Mouse (Mus musculus) lung, adult 18-20 months (tissue): Measurements from ENCODE around the gene Stpg2.
"Not testable (repeated sequence)": the region's sequence is repeated elsewhere in the genome, so short reads cannot be mapped to it uniquely, and the experiment has no call there.

Experiments used
- DNase-seq, 2 experiments: peaks; one replicate each; pipeline ENCODE4 v3.0.0; 2022; ENCODE audit warnings: mixed read lengths in 2 of 2

The Stpg2 gene

GRCm38 (mm10) chr3:139205444-139205998 lies at the start of gene Stpg2:
Gene Stpg2 (plus strand): TSS chr3:139205694.
- peak; percentile 84 to 87 for DNase-seq

DNA sequence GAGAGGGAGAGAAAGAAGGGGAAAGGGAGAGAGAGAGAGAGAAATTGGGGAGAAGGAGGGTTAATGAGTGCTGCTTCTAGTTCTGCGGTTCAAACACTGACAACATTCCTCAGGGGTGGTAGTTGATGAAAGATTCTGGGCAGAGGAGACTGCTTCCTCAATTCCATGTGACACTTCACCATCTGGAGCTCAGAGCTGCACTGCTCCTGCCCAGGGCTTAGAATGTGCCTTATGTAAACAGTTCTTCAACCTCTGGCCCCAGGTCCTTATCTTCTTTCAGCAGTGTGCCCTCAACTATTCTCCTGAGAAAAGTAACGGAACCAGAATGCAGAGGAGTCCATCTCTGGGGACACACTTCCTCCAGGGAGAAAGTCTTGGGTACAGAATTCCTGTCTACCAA lies 43.3 kb upstream of the Stpg2 start:
- no peak for DNase-seq

DNA sequence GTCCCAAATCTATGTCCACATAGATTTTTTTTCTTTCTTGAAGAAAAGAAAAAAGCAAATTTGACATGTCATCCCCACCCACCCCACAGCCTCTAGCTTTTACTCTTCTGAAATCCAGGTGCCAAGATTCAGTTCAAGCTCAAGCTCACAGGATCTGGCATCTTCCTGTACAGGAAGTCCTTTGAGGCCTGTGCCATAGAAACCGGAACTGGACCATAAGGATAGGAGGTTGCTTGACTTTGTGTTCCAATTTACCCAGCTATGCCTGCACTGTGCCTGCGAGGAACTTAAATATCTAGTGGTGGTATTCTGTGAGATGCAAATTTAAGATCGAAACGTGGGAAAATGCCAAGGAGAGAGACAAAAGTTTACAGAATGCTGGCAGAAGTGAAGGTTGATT lies 42.8 kb upstream of the Stpg2 start:
- no peak for DNase-seq

DNA sequence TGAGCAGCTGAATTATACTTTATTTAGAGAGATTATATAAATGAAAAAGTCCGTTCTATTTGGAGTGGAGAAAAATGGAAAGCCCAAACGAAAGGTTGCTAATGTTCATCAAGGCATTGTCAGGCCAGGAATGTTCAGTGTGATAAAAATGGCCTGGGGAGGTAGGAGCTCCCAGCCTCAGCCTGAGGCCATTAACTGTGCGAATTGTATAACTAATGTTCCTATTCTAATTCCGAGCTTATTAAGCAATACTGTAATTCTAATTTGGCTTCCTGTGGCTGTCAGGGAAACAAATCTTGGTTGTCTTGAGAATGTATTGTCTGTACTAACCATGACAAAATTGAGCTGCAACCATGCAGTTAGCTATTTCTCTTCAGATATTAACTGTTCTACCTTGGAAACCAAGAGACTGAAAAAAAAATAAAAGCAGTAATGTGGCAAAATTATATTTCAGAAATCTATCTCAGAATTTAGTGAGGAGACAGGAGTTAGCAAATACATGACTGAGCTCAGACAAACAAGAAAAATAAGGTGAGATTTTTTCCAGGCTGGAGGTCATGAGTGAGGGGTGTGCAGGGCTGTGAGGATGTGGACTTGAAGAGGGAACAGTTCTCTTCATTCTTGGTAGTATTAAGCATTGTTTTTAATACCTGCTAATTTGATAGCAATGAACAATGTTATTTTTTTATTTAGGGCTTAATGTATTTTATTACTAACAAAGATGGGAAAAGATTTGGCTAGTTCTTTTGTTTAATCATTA lies 36.8 kb upstream of the Stpg2 start:
- DNase-seq, result no peak

DNA sequence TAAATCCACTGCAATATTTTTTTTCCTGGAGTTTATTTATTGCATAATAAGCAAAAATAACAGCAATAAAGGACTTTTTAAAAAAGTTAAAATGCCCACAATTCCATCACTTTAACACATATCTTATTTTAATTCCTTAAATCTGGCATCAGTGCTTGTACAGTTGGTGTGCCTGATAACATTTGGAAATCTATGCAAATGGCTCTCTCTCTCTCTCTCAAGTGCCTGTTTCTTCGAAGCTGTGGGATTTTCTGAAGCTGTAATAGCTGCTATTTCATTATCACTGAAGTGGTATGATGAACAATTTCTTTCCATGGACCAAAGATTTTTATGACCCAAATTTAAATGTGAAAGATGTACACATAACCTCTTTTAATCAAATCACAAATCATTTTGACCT lies 35.8 kb upstream of the Stpg2 start:
- DNase-seq, result no peak

DNA sequence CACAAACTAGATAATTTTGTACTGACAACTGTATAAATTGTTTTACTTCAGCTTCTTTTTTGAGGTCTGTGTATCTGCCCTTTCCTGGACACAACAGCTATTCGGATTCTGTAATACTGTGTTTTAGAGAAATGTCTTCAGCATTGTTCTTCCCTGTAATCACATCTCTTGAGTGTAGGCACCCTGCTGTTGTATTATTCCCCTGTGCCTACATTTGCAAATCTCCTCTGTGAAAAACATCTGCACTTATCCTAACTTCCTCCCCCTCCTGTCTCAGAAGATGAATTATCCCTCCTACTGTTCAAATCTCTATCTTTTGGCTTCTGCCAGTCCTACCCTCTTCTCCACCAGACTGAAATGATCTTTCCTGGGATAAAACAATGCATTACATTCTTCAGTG lies 28.6 kb upstream of the Stpg2 start:
- no peak for DNase-seq

DNA sequence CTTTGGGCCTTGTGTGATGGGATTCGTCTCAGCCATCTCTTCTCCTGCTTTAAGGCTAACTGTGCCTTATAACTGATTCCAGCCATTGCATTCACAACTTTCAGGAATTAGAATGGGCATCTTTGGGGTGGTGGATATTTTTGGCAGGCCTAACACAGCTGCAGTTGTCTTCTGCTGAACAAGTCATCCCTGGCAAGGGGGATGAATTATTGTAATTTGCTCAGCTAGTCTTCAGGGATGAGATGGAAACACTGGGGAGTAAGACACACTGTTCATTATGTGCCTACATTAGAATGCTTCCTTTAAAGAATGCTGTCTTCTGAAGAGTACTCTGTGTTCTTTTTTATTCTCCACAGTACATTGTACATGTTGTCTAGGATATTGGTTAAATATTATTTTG lies 14.0 kb upstream of the Stpg2 start:
- no peak for DNase-seq

GRCm38 (mm10) chr3:139193917-139194316 lies 11.6 kb upstream of the Stpg2 start:
- DNase-seq, result no peak

DNA sequence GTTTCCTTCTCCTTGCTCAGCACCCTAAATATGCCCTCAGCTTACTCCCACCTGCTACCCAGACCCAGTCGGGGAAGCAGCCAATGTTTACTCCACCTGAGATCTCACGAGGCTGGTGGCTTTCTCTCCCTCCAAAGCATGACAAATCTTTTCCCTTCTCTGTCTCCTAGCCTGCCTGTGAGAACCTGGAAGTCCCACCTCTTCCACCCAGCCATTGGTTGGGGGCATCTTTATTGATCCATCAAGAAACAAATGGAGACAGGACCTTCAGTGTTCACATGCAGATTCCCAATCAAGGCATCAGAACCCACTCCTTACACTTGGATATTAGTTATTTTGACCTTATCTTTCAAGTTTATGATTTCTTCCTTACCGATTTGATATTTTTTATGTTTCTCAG lies 7.1 kb upstream of the Stpg2 start:
- DNase-seq, result no peak

DNA sequence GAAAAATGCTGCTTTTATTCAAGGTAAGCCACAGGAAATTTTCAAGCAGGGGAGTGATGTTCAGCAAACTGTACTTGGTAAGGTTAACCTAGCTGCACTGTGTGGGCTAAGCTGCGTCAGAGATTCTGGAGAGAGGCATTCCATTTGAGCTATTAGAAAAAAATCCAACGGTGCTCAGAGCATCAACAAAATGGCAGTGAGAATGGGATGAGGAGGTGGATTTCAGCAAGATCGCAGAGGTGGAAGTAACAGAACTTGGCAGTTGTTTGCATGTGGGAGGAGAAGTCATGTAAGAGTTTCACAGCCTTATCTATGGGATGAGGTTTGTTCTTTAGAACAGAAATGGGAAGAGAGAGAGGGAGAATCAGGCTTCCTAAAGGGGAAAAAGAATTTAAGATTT lies 5.2 kb upstream of the Stpg2 start:
- no peak for DNase-seq

GRCm38 (mm10) chr3:139216945-139217344 lies 11.5 kb downstream of the Stpg2 start:
- no peak for DNase-seq

GRCm38 (mm10) chr3:139225123-139225522 lies 19.6 kb downstream of the Stpg2 start:
- DNase-seq, result no peak

- DNase-seq, result no peak
These were observed 21.3 kb downstream of the Stpg2 start for GRCm38 (mm10) chr3:139226811-139227210.

- no peak for DNase-seq
These were observed 39.7 kb downstream of the Stpg2 start for GRCm38 (mm10) chr3:139245219-139245618.

DNA sequence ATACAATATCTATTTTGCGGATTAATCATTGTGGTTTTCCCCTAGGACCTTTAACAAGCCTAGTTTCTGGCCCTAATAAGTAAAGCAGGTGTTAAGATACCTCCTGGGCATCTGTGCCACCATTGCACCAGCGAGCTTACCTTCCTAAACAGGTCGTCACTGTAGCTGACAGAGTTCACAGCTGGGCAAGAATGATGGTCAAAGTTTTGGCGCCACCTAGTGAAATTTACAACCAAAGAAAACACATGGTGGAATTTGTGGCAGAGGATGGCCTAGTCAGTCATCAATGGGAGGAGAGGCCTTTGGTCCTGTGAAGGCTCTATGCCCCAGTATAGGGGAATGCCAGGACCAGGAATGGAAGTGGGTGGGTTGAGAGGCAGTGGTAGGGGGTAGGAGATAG lies 41.0 kb downstream of the Stpg2 start:
- peak in 1 of 2 experiments; percentile 1 for DNase-seq

- DNase-seq, result not testable (repeated sequence)
These were observed 56.9 kb downstream of the Stpg2 start for GRCm38 (mm10) chr3:139262359-139262758.

GRCm38 (mm10) chr3:139297909-139298308 lies 92.4 kb downstream of the Stpg2 start:
- no peak for DNase-seq

GRCm38 (mm10) chr3:139308078-139308809 lies 102.8 kb downstream of the Stpg2 start:
- no peak for DNase-seq

GRCm38 (mm10) chr3:139311721-139312120 lies 106.2 kb downstream of the Stpg2 start:
- no peak for DNase-seq

- no peak for DNase-seq
These were observed 175.0 kb downstream of the Stpg2 start for GRCm38 (mm10) chr3:139380494-139380893.

DNA sequence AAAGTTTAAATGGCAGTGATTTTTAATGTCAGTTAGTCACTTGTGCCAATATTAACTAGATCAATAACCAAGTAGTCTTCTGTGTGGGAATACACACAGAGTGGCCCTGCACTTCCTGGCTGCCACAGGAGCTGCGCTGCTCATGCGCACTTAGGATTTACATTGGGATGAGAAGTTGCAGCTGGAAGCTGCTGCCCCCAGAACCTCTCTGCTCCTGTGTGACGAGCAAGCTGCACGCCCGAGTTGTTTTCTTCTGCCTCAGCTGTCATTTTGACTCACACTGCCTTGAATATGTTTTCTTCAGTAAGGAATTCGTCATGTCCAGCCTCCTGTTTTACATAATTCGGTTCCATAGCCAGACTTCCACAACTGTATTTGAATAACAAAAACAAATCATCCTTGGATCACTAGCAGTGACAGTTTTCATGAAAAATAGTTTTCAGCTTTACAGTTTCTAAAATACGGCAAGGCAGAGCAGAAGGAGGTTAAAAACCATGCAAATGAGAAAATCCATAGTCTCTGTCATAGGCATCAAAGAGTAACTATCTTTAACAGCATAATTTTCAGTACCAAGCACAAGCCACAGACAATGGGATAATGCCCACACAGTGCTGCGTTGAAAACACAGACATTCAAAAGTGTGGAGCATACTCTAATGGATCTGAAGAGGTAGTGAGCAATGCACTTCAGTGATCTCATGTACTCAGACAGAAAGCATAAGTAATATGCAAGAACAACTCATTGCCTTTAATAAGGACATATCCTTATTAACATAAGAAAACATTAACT lies 191.8 kb downstream of the Stpg2 start:
- DNase-seq, result no peak

- DNase-seq, result no peak
These were observed 199.2 kb downstream of the Stpg2 start for GRCm38 (mm10) chr3:139404673-139405072.

- DNase-seq, result no peak
These were observed 213.6 kb downstream of the Stpg2 start for GRCm38 (mm10) chr3:139419142-139419541.
